Mouse (Mus musculus): ENCODE measurements around the gene Clock.

DNA sequence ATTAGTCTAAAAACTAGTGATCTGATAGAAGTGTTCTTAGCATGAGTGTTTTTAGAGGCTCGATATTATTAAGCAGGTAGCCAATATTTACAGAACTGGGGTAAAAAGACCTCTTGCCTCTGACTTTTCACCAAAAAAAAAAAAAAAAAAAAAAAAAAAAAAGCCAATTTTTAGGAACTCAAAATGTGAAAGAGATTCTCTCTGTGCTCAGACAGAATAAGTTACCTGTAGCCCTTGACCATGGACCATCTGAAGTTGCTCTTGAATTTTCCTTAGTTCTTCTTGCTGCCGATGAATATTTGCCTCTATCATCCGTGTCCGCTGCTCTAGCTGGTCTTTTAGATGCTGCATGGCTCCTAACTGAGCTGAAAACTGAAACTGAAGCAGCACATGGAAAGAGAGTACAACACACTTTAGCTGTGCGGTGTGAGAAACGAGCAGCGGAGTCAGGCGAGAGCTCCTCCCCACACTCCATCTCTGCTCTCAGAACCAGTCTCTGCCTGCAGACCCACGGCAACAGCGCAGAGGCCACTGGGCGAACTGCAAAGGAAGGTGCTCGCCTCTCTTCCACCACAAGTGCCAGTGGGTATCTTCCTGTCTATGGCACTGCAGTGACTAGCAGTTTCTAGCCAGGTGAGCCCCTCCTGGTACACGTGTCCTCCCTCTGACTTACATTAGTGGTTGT lies 73.3 kb downstream of the Clock start:
- TF ChIP-seq POLR2A (IDR thresholded peaks at IDR 0.05; ENCODE audit: borderline replicate concordance, extremely low read depth, low read depth, low read length), result no peak
- TF ChIP-seq CTCF (IDR thresholded peaks at IDR 0.05; ENCODE audit: insufficient read depth, low read length), result no peak
